Mouse (Mus musculus): Measurements from ENCODE around the gene Lxn.

Lxn gene

DNA sequence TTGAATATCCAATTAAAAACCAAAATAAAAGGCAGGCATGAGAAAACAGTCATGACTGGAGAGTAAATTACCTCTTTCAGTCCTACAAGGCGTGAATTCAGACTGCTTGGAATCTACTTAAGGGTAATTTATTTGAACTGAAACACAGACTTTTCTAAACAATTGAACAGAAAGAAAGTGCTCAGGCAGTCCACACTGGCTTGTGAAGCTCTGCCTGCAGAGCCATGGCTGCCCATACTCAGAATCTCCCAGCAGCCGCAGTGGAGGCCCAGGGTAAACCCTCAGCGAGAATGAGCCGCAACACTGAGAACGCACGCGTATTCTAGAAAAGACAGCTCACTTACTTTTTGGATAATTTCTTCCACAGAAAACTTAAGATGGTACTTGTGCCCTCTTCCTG lies 1.7 kb downstream of the Lxn start:
- DNase-seq (ENCODE audit: low read depth, low spot score) = no peak

DNA sequence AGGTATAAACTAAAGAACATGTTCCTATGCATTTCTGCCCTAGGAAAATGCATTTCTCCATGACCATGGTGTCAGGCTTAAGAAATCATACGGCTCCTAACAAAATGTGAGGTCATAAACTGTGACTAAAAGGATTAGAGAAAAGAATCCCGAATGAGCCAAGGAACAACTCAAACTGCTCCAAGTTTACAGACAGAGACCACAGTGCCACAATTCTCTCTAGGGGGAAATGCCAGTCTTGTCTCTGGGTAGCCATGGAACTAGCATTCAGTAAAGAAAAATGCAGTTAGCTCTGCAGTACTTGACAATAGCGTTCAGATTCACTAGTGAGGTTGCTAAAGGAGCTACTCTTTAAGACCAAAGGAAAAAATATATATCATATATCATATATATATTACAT lies 3.8 kb downstream of the Lxn start:
- DNase-seq (ENCODE audit: low read depth, low spot score) = no peak

GRCm38 (mm10) chr3:67450601-67451210 lies 13.0 kb downstream of the Lxn start:
- no peak for DNase-seq (ENCODE audit: low read depth, low spot score)

DNA sequence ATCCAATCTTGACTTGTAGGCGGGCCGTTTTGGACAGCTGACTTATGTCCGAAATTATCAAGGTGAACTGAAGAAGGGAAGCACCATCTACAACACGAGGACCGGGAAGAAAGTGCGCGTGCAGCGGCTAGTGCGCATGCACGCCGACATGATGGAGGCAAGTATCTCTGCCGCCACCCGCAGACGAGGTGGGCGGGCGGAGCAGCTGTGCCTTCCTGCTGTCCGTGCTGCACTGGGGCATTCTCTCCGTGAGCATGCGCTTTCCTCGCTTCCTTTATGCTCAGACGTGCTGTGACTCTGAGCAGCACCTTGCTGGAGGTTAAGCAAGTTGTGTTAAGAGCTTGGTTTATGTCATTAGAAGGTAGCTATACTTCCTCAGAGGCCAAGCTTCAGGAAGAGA lies 14.1 kb downstream of the Lxn start:
- no peak for DNase-seq (ENCODE audit: low read depth, low spot score)

- no peak for DNase-seq (ENCODE audit: low read depth, low spot score)
Observed at GRCm38 (mm10) chr3:67447143-67447542, 16.6 kb downstream of the Lxn start.

DNA sequence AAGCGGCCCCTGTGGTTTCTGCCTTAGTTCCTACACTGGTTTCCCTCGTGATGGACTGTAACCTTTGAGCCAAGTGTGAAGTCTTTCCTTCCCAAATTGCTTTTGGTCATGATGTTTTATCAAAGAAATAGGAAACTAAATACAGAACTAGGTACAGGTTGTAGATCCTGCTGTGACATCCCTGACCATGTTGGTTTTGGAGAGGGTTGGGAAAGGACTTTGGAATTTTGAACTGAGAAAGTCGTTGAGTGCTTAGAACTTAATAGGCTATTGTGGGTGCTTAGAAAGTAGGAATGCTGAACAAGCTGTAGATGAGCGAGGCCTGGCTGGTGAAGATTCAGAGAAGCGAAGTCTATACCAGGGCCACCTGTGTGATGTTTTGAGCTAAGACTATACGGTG lies 29.7 kb downstream of the Lxn start:
- no peak for DNase-seq (ENCODE audit: low read depth, low spot score)

DNA sequence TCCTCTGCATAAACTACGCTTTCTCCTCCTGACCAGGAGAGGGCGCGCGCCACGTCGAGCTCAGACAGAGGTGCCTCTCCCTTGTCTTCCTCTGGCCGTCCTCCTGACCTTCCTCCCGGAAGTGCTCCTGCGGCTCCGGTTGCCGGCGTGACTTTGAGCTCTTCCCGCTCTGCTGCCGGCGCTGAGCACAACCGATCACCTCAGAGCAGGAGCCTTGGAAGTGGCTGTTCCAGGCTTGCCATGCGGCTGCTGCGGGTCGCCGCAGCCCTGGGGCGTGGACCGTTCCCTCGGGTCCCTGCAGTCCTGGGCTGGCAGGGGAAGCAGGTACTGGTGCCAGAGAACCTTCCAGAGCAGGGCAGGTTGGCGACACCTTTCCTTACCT lies 33.7 kb downstream of the Lxn start, which contains the start of gene Gfm1:
Gene Gfm1, plus strand, starts transcription at position 98 of the 382 bp plus-strand sequence.
- peak; percentile 74 for DNase-seq (ENCODE audit: low read depth, low spot score)

DNA sequence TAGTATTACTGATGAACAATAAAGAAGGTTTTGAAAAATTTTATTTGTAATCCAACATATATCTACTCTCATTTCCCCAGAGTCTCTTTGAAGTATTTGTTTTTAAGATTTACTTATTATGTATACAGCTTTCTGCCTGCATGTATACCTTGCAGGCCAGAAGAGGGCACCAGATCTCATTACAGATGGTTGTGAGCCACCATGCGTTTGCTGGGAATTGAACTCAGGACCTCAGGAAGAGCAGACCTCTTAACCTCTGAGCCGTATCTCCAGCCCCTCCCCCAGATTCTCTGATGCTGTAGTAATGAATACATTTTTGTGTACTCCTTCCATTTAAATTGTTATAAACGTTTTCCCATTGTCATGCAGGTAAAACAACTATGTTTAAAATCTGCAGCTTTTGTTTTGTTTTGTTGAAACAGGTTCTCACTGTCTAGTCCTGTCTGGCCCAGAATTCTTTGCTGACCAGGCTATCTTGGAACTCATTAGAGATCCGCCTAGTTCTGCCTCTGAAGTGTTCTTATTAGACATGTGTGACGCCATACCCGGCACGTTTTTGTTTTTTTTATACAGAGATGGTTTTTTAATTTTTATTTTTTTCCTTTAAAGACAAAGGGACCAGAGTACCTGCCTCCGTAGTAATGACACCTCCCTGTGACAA lies 34.3 kb downstream of the Lxn start:
- DNase-seq (ENCODE audit: low read depth, low spot score) = no peak

Data from embryo, embryonic 11.5 days (tissue).